Mouse (Mus musculus) right cerebral cortex, postnatal 14 days (tissue): ENCODE measurements around the gene Rab4a.

Experiments used
- DNase-seq: peaks from one replicate; pipeline ENCODE4 v3.0.0; 2022

Gene Rab4a

DNA sequence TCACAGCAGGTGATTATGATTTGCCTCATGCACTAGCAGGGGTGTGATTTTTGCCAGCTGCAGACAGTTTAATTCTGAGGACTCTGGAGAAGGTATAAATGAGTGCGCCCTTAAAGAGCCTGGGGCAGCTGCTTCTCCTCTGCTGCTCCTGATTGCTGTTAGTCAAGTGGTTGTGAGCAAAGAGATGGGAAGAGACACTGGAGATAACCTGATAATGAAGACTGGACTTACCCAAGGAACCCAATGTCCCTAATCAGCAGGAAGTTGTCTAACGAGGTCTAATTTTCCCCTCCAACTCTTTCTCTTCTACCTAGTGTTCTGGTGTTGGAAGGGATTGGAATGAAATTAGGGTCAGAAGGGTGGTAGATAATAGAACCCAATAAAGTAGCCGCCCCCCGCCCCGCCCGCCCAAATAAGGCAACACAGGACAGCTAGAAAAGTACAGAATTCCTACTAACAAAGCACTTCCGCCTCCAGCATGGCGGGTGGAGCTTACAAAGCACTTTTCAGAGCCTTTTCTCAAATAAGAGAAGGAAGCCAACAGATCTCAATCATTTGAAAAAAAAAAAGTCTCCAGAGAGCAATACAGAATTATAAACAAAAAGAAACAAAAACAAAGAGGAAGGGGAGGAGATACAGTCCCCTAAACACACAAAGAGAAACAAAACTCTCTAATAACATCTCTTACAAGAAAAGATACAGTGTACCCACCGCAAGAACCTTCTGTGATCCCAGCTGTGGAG is 49.1 kb downstream of the Rab4a start:
- DNase-seq, result no peak

GRCm38 (mm10) chr8:123857361-123857760 is 51.6 kb downstream of the Rab4a start:
- no peak for DNase-seq

- DNase-seq, result no peak
These were observed 52.8 kb downstream of the Rab4a start for GRCm38 (mm10) chr8:123858574-123858940.

DNA sequence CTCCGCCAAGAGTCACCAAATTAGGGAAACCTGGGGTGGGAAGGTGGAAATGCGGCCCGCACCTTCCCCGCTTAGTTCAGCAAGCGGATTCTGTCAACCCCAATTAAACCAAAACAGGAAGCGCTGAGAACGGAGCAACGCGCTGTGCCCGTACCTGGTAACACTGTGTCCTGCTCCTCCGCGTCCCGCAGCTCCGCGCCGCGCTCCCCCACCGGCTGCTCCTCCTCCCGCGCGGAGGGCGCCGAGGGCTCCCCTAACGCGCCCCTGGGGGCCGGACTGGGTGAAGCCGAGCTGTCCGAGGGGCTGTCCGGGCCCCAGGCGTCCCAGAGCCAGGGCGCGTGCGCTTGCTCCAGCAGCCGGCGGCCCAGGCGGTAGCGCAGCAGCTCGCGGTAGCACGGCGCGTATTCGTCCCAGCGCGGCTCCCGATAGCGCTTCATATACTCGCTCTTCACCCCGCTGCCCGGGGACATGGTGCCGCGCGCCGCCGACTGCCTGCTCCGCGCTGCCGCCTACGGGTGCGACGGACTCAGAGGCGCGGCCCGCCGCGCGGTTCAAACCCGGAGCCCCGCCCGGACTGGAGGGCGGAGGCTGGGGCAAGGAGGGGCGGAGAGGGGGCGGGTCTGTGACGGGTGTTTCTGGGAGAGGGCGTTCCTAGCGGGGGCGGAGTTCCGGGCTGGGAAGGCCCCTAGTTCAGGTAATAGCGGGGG is 53.3 kb downstream of the Rab4a start:
- DNase-seq, result peak; percentile 88

DNA sequence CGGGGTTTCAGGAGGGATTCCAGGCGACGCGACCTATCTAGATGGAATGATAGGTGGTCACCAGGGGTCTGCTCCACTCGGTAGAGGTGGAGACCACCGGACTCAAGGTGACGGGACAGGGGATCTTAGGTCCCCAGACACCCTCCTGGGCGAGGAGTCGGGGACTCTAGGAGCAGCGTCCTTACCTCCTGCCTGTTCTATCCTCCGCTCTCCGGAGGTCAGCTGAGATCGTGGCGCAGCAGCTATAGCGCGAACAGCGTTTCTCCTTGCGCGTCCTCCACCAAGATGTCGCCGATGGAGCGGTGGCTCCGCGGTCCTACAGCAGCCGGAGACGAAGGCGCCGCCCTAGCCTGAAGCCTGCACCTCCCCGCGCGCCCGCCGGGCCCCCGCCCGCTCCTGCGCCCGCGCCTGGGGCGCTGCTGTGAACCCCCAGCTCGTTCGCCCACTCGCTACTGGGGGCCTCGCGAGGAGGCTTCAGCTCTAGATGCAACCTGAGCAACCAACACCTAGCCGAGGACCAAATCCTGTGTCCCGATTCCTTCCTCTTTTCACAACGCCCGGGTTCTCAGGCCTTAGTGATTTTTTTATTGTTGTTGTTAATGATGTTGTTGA is 54.0 kb downstream of the Rab4a start, which contains the start of gene Ccsap:
Gene Ccsap, minus strand, starts transcription at position 562 of the 612 bp plus-strand sequence.
- DNase-seq, result peak; percentile 68

DNA sequence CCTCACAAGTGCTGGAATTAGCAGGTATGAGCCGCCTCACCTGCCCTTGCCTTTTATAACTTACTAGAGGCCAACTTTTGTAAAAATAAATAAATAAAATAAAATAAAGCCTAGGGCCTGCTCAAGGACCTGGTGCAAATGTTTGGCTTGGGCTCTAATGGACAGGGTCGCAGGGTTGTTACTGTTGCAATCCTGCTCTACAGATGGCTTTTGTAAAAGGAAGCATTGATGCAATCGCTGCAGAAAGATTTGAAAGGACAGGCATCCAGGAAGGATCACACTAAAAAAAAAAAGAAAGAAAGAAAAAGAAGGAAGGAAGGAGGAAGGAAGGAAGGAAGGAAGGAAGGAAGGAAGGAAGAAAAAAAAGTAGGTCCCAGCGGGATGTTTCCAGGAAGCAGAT is 54.6 kb downstream of the Rab4a start:
- DNase-seq, result no peak

DNA sequence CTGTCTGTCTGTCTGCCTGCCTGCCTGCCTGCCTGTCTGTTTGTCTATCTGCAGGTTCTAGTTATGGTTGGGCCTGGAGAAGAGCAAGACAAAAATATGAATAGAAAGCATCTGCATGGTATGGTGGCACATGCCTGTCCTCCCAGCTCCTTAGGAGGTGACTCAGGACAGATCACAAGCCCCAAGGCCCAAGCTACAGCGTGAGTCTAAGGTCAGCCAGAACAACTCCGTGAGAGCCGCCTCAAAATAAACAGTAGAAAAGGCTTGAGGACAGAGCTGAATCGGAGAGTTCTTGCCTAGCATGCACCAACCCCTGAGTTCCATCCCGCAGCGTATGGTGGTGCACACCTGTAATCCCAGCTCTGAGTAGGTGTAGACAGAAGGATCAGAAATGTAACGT is 60.0 kb downstream of the Rab4a start:
- DNase-seq, result no peak

DNA sequence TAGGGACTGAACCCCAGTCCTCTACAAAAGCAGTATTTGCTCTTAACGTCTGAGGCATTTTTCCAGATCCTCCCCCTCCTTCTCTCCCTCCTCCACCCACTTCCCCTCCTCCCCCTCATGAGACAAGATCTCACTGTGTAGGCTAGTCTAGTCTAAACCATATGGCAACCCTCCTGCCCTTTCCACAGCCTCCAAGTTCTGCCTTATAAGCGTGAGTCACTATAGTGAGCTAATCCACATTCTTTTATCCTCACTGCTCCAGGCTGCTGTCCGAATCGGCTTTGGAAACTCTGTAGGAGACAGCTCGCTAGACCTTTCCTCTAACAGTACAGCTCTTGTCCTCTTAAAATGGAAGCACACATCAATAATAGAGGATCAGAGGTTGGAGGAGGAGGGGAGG is 61.2 kb downstream of the Rab4a start:
- no peak for DNase-seq

GRCm38 (mm10) chr8:123872048-123872447 is 66.3 kb downstream of the Rab4a start:
- DNase-seq, result no peak

GRCm38 (mm10) chr8:123873364-123873763 is 67.6 kb downstream of the Rab4a start:
- DNase-seq, result no peak

GRCm38 (mm10) chr8:123874324-123874723 is 68.5 kb downstream of the Rab4a start:
- no peak for DNase-seq

DNA sequence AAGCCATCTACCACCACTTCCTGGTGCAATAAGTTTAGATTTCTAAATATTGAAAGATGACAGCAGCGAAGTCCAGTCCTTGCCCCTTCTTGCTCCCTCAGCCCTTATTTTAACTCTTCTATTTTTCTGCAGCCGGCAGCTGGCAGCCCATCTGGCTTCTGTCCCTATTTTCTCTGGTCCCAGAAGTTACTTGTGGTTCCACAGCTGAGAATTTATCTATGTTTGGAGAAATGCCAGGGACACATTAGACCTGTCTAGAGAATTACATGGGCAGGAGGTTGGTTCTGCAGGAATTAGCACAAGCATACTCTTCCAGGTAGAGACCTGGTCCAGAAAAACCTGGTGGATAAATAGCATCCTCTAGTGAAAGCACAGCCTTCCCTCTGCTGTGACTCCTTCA is 72.1 kb downstream of the Rab4a start:
- DNase-seq, result no peak

- DNase-seq, result peak; percentile 77
These were observed 74.5 kb downstream of the Rab4a start for GRCm38 (mm10) chr8:123880271-123880670.

DNA sequence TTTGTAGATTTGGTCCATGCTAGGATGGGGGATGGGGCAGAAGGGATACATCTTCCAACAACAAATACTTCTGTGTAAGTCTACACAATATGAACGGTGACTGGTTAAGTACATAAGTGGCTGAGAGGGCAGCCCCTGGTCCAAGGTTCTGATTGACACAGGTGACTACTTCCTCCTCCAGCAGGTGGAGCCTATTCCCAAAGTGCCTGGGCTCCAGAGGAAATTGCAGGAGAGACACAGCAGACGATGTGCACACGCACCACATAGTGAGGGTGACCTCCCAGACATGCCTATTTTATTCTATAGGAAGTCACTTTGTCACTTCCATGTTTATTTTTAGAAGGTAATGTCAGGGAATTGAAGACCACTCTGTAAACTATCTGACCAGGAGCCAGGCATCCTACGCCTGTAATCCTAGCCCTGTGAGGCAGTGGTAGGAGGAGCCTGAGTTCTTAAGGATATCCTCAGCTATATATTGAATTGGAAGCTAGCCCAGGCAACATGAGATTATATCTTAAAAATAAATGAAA is 75.1 kb downstream of the Rab4a start:
- DNase-seq, result no peak

DNA sequence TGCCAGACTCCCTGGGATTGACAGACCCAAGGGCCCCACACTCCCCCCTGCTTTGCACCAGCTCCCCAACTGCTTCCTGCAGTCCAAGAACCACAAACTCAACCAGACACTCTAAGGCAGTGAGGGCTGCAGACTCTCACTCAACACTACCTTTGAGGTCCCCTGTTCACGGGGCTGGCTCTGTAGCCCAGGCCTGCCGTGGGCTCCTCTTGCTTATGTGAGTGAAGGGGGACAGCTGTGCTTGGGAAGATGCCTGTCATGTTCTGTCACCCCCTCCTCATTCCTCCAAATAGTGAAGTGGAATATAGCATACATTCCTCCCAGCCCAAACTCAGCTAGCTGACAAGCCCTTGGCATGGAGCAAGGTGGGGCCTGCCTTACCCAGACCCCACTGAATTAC is 76.6 kb downstream of the Rab4a start:
- DNase-seq, result no peak

DNA sequence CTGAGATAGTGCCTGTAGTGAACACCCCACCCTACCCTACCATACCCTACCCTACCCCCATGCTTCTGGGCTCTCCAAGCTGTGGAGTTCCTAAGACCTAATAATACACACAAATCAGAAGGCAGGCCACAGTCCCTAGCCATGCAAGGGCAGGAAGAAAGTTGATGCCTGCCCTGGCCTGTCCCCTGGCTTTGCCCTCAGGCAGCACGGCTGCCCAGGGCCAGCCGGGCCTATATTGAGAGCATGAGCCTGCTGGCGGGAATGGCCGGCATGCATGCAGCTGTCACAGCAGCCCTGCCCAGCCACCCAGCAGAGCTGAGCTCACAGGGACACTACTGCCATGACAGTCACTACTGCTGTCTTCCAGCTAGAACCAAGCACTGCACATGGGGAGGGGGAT is 77.3 kb downstream of the Rab4a start:
- DNase-seq, result no peak
